Mouse (Mus musculus): ENCODE measurements around the gene Gm20388.

Gene Gm20388

DNA sequence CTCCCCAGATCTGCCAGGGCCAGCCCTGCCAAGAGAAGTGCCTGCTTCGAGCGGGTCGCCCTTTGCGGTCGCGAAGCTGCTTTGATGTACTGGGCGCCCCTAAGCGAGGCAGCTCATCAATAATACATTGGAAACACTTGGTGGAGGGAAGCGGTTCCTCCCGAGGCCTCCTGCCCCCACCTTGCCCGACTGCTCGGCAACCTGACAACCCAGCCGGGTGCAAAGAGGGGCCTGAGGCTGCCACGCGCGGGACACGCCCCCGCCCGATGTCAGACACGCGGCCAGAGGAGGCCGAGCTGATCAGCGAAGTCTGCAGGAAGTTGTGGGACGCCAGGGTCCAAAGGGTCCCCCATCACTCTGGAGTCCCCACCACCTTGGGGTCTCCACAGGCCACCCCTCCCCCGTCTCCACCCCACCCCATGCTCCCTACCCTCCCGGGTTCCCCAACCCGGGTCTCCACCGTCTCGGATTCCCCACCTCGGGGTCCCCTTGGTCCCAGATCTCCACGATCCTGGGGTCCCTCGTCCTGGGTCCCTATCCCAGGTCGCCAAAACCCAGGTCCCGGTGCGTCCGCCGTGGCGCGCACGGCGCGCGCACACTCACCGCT, 723.1 kb downstream of the Gm20388 start:
- no peak for DNase-seq (ENCODE audit: low spot score in 2 of 2)

DNA sequence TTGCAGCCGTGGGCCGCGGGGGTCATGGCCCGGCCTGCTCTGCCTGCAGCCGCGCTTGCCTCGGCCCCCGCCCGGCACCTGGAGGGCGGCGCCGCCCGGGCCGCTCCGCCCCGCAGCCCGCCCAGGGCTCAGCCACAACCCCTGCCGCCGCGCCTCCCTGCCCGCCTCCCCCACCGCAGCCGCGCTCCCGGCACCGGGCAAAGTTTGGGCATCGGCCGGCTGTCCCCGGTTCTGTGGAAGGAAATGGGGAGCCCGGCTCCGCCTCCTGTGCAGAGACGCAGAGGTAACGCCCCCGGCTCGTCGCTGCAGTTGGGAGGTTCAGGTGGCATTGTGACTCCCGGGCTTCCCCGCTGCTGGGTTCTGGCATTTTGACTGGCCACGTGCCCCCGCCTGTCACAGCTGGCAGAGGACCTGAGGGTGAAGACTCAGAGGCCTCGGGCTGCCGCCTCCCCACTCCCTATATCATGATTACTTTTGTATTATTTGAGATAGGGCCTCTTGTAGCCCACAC, 723.7 kb downstream of the Gm20388 start:
- no peak for DNase-seq (ENCODE audit: low spot score in 2 of 2)

GRCm38 (mm10) chr8:120641245-120641644, 730.6 kb downstream of the Gm20388 start:
- no peak for DNase-seq (ENCODE audit: low spot score in 2 of 2)

DNA sequence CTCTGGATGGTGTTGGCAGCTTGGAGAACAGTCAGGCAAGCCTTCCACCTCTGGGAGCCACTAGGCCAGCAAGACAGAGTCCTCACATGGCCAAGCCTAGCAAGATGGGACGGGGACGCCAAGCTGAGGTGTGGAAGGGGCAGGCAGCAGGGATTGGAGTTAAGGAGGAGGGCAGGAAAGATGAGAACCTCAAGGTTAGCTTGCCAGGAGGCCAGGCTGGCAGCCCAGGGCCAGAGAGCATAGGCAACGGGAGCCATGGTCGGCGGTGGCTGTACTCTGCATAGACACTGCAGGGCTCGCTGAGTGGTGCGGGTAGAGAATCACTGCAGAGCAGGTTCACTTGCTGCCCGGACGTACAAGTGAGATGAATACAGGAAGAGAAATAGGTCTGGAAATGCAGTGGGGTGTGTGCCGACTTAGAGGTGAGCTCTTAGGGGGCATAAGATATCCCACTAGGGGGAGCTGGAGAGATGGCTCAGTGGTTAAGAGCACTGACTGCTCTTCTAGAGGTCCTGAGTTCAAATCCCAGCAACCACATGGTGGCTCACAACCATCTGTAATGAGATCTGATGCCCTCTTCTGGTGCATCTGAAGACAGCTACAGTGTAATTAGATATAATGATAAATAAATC, 731.5 kb downstream of the Gm20388 start:
- no peak for DNase-seq (ENCODE audit: low spot score in 2 of 2)

DNA sequence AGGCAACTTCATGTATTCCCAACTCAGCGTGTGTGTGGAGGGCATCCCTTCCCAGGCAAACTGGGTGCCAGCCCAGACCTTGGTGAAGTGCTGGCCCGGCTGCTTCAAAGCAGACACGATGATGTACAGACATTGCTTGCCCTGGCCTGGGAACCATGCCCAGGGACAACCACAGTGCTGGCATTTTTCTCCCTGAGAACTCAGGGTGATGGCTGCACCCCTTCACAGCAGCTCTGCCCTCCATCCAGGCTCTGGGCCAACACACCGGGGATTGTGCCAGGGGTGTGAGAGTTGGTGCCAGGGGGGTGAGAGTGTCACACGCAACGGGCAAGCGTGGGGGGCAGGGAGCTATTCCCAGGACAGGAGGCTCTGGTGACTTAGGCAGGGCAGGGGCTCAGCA, 734.0 kb downstream of the Gm20388 start:
- DNase-seq (ENCODE audit: low spot score in 2 of 2) = peak; percentile 50 to 62

DNA sequence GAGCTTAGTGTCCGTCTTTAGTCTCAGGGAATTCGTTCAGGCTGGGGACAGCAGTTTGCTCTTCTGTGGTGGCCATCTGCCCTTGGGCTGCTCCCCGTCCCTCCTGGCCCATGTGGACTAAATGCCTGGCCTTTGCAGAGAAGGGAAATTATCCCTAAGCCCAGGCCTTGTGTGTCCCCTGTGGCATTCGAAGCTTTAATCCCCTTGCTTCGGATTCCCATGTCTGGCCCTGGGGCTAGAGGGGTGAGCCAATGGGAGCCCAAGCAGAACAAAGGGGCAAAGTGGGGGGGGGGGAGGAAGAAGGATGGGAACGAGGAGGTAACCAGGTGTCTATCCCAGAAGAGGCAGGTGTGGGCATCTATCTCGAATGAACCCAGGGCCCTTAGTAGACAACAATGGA, 736.9 kb downstream of the Gm20388 start, which contains the start of gene 1190005I06Rik:
Gene 1190005I06Rik (minus strand): TSS at position 101 of the 400 bp plus-strand sequence.
- DNase-seq (ENCODE audit: low spot score in 2 of 2) = no peak

DNA sequence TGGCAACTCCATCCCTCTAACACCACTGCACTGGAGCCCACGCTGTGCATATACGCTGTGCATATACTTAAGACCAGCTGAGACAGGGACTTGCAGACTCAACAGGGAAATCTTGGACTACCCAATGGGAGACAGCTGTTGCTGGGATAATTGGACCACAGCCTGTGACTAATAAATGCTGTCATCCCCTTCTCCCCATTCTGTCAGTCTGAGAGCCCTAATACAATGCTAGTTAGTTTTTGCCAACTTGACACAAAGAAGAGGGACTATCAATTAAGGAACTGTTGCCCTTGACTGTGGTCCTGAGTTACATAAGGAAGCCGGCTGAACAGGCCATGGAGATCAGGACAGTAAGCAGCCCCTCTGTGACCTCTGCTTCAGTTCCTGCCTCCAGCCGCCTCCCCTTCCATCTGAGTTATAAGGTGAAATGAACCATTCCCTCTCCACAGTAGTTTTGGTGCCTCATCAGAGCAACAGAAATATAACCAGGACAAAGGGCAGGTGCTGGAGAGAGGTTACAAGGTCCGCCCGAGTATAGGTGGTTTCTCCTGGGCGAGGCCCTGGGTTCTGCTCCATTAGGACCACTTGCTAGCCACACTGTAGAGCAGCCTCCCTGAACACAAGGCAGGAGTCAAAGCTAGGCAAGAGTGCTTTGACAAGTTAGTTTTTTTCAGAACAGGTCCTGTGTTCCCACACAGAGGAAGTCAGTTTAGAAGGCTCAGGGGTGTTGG, 745.8 kb downstream of the Gm20388 start:
- DNase-seq (ENCODE audit: low spot score in 2 of 2) = no peak

GRCm38 (mm10) chr8:120657415-120657814, 746.8 kb downstream of the Gm20388 start:
- DNase-seq (ENCODE audit: low spot score in 2 of 2) = no peak

- no peak for DNase-seq (ENCODE audit: low spot score in 2 of 2)
Observed at GRCm38 (mm10) chr8:120664566-120664965, 753.9 kb downstream of the Gm20388 start.

- no peak for DNase-seq (ENCODE audit: low spot score in 2 of 2)
Observed at GRCm38 (mm10) chr8:120665726-120666455, 755.2 kb downstream of the Gm20388 start.

DNA sequence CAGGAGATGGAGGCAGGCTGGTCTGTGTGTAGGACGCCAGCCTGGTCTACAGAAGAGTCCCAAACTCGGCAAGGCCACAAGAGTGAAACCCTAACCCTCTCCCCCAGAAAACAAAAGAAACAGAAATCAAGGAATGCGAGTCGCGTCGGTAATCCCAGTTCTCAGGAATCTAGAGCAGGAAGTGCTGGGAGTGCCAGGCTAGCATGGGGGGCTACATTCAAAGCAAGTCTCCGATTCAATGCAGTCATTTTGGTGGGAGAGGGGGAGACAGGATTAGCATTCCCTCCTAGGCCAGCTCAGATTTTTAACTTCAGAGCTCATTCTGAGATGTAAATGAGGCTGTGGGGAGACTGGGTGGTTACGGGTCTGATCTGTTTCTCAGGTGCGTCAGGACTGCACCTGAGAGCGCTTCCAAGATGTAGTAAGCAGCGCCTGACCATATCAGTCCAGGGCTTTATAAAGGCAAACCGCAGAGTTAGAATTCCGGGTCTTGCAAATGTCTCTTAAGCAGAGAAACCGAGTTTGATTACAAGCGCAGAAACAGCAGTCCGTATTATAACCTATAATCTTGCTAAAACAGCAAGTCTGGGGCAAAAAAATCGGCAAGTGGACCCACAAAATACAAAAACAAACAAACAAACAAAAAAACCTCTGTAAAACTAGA, 756.3 kb downstream of the Gm20388 start:
- no peak for DNase-seq (ENCODE audit: low spot score in 2 of 2)

GRCm38 (mm10) chr8:120667561-120668373, 757.1 kb downstream of the Gm20388 start, which contains the start of the genes Gm27021 and Cox4i1:
Gene Gm27021 (minus strand): TSS chr8:120668079.
Gene Cox4i1 (plus strand): TSS chr8:120668222.
- peak; percentile 82 to 86 for DNase-seq (ENCODE audit: low spot score in 2 of 2)

- DNase-seq (ENCODE audit: low spot score in 2 of 2) = no peak
Observed at GRCm38 (mm10) chr8:120668374-120668905, 757.8 kb downstream of the Gm20388 start, which contains the start of gene Emc8. Gene Emc8 (minus strand): TSS chr8:120668573.

GRCm38 (mm10) chr8:120671775-120672174, 761.1 kb downstream of the Gm20388 start:
- DNase-seq (ENCODE audit: low spot score in 2 of 2) = no peak

GRCm38 (mm10) chr8:120672626-120673229, 762.1 kb downstream of the Gm20388 start:
- no peak for DNase-seq (ENCODE audit: low spot score in 2 of 2)

DNA sequence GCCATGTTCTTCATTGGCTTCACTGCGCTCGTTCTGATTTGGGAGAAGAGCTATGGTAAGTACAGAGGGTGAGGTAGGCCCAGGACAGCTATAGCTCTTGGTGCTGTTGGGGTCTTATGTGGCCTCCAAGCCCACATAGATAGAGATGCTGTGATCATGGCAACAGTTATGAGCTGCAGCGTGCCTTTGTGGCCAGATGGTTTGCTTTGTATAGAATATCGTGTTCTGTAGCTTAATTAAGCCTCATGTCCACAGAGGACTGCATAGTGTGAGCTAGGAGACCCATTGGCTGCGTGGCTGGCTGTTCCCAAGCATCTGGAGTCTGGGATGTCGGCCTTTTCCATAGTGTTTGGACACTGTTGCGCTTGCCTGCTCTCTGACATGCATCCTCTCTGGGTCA, 762.7 kb downstream of the Gm20388 start:
- DNase-seq (ENCODE audit: low spot score in 2 of 2) = no peak

GRCm38 (mm10) chr8:120675718-120676117, 765.1 kb downstream of the Gm20388 start:
- DNase-seq (ENCODE audit: low spot score in 2 of 2) = no peak

DNA sequence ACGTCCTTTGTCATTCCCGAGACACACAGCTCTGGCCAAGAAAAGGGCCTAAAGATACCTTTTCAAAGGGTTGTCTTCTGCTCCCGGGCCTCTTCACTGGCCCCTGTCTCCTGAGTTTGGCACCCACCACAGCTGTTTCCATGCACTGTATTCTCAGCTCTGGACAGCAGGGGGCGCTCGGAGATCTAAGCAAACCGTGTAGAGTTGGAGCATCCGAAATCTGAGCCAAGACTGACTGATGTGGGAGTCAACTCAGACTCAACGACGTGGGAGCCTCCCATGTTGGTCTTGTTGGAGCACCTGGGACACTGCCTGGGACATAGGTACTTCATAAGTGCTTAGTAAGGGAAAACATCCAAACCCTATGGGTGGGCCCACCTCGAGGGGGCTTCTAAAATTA, 767.8 kb downstream of the Gm20388 start:
- DNase-seq (ENCODE audit: low spot score in 2 of 2) = peak; percentile 61 to 70

DNA sequence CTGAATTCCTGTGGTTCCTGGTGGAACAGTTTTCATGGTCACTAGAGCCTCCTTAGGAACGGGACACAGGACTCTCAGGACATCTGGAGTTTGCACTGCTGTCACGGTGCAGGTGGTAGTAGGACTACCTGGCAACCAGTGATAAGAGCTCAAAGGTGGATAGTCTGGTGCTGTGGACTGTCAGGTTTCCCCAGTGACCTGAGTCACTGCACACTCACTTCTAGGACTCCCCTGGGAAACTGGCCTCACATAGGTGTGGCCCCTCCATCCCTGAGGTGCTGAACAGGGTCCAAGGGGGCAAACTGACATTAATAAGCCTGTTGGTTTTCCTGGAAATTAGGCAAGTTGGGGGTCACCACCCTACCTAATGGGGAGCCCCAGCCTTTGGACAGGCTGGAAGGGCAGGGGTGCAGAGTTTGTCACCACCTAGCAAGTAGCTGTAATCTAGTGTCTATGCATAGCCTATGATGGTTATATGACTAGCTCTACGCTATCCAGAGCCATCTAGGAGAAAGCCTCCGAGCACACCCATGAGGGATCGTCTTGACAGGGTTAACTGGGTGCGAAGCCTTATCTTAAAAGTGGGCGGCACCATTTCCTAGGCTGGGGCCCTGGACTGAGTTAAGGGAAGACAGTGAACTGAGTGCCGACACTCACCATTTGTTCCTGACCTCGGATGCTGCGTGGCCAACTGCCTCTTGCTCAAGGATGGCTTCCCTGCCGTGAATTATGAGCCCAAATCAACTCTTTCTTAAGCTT, 769.2 kb downstream of the Gm20388 start:
- DNase-seq (ENCODE audit: low spot score in 2 of 2) = no peak

Data from right cerebral cortex, postnatal 36 days (tissue).